Mouse (Mus musculus): ENCODE measurements around the gene Gm7257. TPM values are rescaled to one million over a fixed set of nuclear protein-coding genes. Genes with fewer than 3 reads are reported as not detected.

Gene Gm7257
- total RNA-seq (2021): not detected

- no peak for DNase-seq (ENCODE audit: extremely low spot score in 1 of 2, low spot score in 1 of 2)
Observed at GRCm38 (mm10) chr9:36431584-36431983, at the start of gene Gm7257. Gene Gm7257 (plus strand): TSS chr9:36431884.

- no peak for DNase-seq (ENCODE audit: extremely low spot score in 1 of 2, low spot score in 1 of 2)
Observed at GRCm38 (mm10) chr9:36402991-36403390, 28.7 kb upstream of the Gm7257 start.

GRCm38 (mm10) chr9:36435051-36435764, 3.5 kb downstream of the Gm7257 start:
- peak in 1 of 2 experiments; percentile 15 for DNase-seq (ENCODE audit: extremely low spot score in 1 of 2, low spot score in 1 of 2)

GRCm38 (mm10) chr9:36475338-36475737, 43.7 kb downstream of the Gm7257 start, which contains the start of gene Gm9513:
Gene Gm9513 (plus strand): TSS chr9:36475638.
- no peak for DNase-seq (ENCODE audit: extremely low spot score in 1 of 2, low spot score in 1 of 2)

Other genes with a start within 250 kb of the Gm7257 start
- not detected for gene Gm9513, start 43.8 kb downstream of the Gm7257 start, total RNA-seq (2021)
- gene Gm5615, start 110.1 kb downstream of the Gm7257 start, total RNA-seq (2021): not detected
- not detected for gene Gm17689, start 150.8 kb downstream of the Gm7257 start, total RNA-seq (2021)
- not detected for gene A630095E13Rik, start 211.5 kb downstream of the Gm7257 start, total RNA-seq (2021)